Mouse (Mus musculus): ENCODE results near the gene Duox1. TPM values are rescaled to one million over a fixed set of nuclear protein-coding genes. Genes with fewer than 3 reads are reported as not detected.

Gene Duox1
- total RNA-seq, 1 experiment = 0.76 TPM

DNA sequence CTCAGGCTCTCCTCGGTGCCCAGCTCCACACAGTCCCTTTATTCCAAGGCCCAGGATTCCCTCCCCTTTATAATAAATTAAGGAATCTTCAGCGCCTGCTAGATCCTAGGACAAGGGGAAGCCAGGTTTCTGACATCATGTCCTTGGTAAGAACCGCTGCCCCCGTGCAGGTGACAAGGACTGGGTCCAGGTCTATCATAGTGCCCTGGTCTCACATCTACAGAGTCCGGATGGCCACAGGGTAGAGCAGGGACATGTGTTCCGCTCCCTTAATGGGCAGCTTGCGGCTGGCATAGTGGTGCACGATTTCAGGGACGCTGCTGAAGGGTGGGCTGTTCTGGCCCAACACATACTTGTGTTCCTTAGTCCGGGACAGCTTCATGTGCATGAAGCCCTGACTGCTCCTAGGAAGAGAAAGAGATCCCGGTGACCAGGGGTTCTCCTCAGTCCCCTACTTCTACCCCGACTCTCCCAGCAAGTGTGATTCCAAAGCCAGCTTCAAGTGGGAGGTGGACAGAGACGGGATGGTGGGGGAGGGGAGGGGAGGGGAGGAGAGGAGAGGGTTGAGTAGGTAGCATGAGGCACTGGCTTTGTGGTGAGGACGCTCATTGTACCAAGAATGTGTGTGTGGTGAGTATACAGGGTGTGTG, 33.8 kb downstream of the Duox1 start:
- Histone ChIP-seq H3K4me3 (ENCODE audit: insufficient read depth in 1 of 2, low read depth in 1 of 2, low read length in 2 of 2, poor library complexity in 1 of 2, severe bottlenecking in 1 of 2) (peak overlapping the region; percentile 67 to 73), H3K36me3 (ENCODE audit: control insufficient read depth, insufficient read depth, low read length, poor library complexity, severe bottlenecking) (peaks cover 2% of the 10 kb centered on the region; the same call in 1 of the 2 replicates), H3K27ac (ENCODE audit: insufficient read depth, low read depth, low read length, poor library complexity, severe bottlenecking) (no peak overlapping the region), H3K9me3 (ENCODE audit: control insufficient read depth, insufficient read depth, low read depth, low read length) (no peaks in the 10 kb centered on the region), H3K9ac (ENCODE audit: insufficient read depth, low read depth, low read length, poor library complexity, severe bottlenecking) (peak overlapping the region; percentile 77), H3K4me1 (ENCODE audit: control insufficient read depth in 2 of 2, insufficient read depth in 2 of 2, low read length in 2 of 2, poor library complexity in 1 of 2) (peaks cover 0 to 35% of the 10 kb centered on the region in 2 experiments; a peak in 2 of 4 replicates)
- TF ChIP-seq HCFC1 (IDR thresholded peaks at IDR 0.05; ENCODE audit: borderline replicate concordance, insufficient read depth, low read length) (no peak), MAFK (IDR thresholded peaks at IDR 0.05; ENCODE audit: insufficient read depth, low read depth, low read length) (no peak), ZNF384 (IDR thresholded peaks at IDR 0.05; ENCODE audit: low read depth, low read length) (no peak), CHD2 (IDR thresholded peaks at IDR 0.05; ENCODE audit: low read depth, low read length) (no peak), ZC3H11A (IDR thresholded peaks at IDR 0.05; ENCODE audit: borderline replicate concordance, low read depth, low read length) (no peak)
- in situ Hi-C loops (cut with MboI; ENCODE audit: low sequenced_read_pairs in 2 of 2, unreplicated experiment in 2 of 2) = no loop called here
- DNase-seq (ENCODE audit: low read depth, low spot score) = no peak

DNA sequence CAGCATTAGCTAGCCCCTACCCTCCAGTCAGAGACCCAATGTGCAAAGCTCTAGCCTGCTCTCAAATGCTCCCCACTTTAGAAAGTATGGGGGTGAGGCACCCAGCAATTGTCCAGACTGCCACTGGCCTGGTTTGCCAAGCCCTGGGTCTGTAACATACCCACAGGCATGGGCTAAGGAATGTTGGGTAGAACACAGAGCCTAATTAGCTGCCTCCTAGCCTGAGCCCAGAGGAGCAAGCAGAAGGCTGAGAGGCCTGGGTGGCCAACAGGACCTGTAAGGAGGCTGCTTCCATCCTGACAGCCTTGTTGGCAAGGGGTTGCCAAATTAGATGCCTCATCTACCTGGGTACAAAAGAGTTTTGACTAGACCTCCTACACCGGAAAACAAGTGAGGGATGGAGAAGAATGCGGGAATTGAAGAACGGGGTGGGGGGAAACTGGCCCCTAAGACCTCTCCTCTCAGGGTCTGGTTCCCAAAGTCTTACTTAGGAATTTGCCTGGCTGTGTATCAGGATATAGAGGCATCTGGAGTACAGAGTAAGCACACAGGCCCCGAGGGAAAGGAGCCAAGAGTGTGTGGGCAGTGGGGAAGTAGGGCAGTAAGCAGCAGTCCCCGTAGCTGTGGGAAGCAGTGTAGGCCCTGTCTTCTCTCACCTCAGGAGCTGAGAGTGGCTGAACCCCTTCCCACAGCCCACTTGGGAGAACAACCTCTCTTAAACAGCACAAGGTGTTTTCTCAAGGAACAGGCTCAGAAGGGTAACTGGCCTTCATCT, 35.9 kb downstream of the Duox1 start:
- Histone ChIP-seq H3K4me3 (ENCODE audit: insufficient read depth in 1 of 2, low read depth in 1 of 2, low read length in 2 of 2, poor library complexity in 1 of 2, severe bottlenecking in 1 of 2) (no peak overlapping the region), H3K36me3 (ENCODE audit: control insufficient read depth, insufficient read depth, low read length, poor library complexity, severe bottlenecking) (peaks cover 2% of the 10 kb centered on the region; the same call in 1 of the 2 replicates), H3K27ac (ENCODE audit: insufficient read depth, low read depth, low read length, poor library complexity, severe bottlenecking) (no peak overlapping the region), H3K9me3 (ENCODE audit: control insufficient read depth, insufficient read depth, low read depth, low read length) (no peaks in the 10 kb centered on the region), H3K4me1 (ENCODE audit: control insufficient read depth in 2 of 2, insufficient read depth in 2 of 2, low read length in 2 of 2, poor library complexity in 1 of 2) (peaks cover 1 to 42% of the 10 kb centered on the region in 2 experiments; a peak in 3 of 4 replicates), H3K9ac (ENCODE audit: insufficient read depth, low read depth, low read length, poor library complexity, severe bottlenecking) (0 out of 2 replicates have a peak overlapping the region, but pooled peaks have one; percentile 6)
- DNase-seq (ENCODE audit: low read depth, low spot score) = no peak
- in situ Hi-C loops (cut with MboI; ENCODE audit: low sequenced_read_pairs in 2 of 2, unreplicated experiment in 2 of 2) = no loop called here
- TF ChIP-seq MAFK (IDR thresholded peaks at IDR 0.05; ENCODE audit: insufficient read depth, low read depth, low read length) = no peak
- TF ChIP-seq ZNF384 (IDR thresholded peaks at IDR 0.05; ENCODE audit: low read depth, low read length) = no peak
- no peak for TF ChIP-seq ZC3H11A (IDR thresholded peaks at IDR 0.05; ENCODE audit: borderline replicate concordance, low read depth, low read length)
- TF ChIP-seq CHD2 (IDR thresholded peaks at IDR 0.05; ENCODE audit: low read depth, low read length) = no peak

DNA sequence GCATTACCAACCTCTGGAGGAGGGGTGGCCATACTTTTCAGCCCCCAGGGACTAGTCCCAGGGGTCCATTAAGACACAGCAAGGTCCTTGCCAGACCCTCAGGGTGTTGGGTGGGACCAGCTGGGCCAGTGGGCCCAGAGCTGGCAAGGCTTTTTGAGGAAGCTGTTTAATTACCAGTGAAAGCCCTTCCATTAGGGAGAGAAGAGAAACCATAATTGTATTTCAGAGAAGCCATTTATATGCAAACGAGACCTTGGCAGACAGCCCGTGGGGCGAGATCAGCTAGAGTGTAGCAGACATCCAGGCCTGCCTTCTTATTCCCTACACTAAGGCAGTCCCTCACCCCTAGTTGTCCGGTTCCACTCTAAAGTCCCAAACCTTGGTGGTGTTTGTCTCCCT, 36.5 kb downstream of the Duox1 start:
- DNase-seq (ENCODE audit: low read depth, low spot score) = no peak
- Histone ChIP-seq H3K4me1 (ENCODE audit: control insufficient read depth in 2 of 2, insufficient read depth in 2 of 2, low read length in 2 of 2, poor library complexity in 1 of 2) (peaks cover 1 to 43% of the 10 kb centered on the region in 2 experiments; a peak in 3 of 4 replicates), H3K4me3 (ENCODE audit: insufficient read depth in 1 of 2, low read depth in 1 of 2, low read length in 2 of 2, poor library complexity in 1 of 2, severe bottlenecking in 1 of 2) (no peak overlapping the region), H3K9ac (ENCODE audit: insufficient read depth, low read depth, low read length, poor library complexity, severe bottlenecking) (0 out of 2 replicates have a peak overlapping the region, but pooled peaks have one; percentile 6), H3K36me3 (ENCODE audit: control insufficient read depth, insufficient read depth, low read length, poor library complexity, severe bottlenecking) (peaks cover 2% of the 10 kb centered on the region; the same call in 1 of the 2 replicates), H3K9me3 (ENCODE audit: control insufficient read depth, insufficient read depth, low read depth, low read length) (no peaks in the 10 kb centered on the region), H3K27ac (ENCODE audit: insufficient read depth, low read depth, low read length, poor library complexity, severe bottlenecking) (no peak overlapping the region; the same call in 1 of the 2 replicates)
- TF ChIP-seq CHD2 (IDR thresholded peaks at IDR 0.05; ENCODE audit: low read depth, low read length) (no peak), HCFC1 (IDR thresholded peaks at IDR 0.05; ENCODE audit: borderline replicate concordance, insufficient read depth, low read length) (no peak), ZNF384 (IDR thresholded peaks at IDR 0.05; ENCODE audit: low read depth, low read length) (no peak), MAFK (IDR thresholded peaks at IDR 0.05; ENCODE audit: insufficient read depth, low read depth, low read length) (no peak), ZC3H11A (IDR thresholded peaks at IDR 0.05; ENCODE audit: borderline replicate concordance, low read depth, low read length) (no peak)
- in situ Hi-C loops (cut with MboI; ENCODE audit: low sequenced_read_pairs in 2 of 2, unreplicated experiment in 2 of 2) = no loop called here

DNA sequence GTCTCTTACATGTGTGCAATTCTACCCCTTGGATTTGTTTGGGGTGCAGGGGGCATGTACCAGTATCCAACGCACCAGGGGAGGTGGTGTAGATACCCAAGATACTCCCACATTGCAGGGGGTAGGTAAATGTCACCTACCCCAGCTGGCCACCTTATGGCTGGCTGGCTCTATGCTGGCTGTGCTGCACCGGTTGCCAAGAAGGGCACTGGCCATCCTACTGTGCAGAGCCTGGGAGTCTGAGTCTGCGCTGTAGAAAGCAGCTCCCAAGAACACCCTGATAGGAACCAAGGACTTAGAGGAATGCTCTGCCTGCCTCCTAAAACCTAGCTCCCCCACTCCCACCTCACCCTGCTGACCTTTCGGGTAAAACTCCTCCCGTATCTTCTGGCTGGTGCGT, 37.5 kb downstream of the Duox1 start:
- H3K9ac ChIP-seq (ENCODE audit: insufficient read depth, low read depth, low read length, poor library complexity, severe bottlenecking) = no peak overlapping the region
- no peaks in the 10 kb centered on the region for H3K9me3 ChIP-seq (ENCODE audit: control insufficient read depth, insufficient read depth, low read depth, low read length)
- TF ChIP-seq ZC3H11A (IDR thresholded peaks at IDR 0.05; ENCODE audit: borderline replicate concordance, low read depth, low read length) (no peak), ZNF384 (IDR thresholded peaks at IDR 0.05; ENCODE audit: low read depth, low read length) (no peak), HCFC1 (IDR thresholded peaks at IDR 0.05; ENCODE audit: borderline replicate concordance, insufficient read depth, low read length) (no peak), CHD2 (IDR thresholded peaks at IDR 0.05; ENCODE audit: low read depth, low read length) (no peak), MAFK (IDR thresholded peaks at IDR 0.05; ENCODE audit: insufficient read depth, low read depth, low read length) (no peak)
- peaks cover 1 to 42% of the 10 kb centered on the region in 2 experiments; a peak in 3 of 4 replicates for H3K4me1 ChIP-seq (ENCODE audit: control insufficient read depth in 2 of 2, insufficient read depth in 2 of 2, low read length in 2 of 2, poor library complexity in 1 of 2)
- in situ Hi-C loops (cut with MboI; ENCODE audit: low sequenced_read_pairs in 2 of 2, unreplicated experiment in 2 of 2) = no loop called here
- peaks cover 2% of the 10 kb centered on the region; the same call in 1 of the 2 replicates for H3K36me3 ChIP-seq (ENCODE audit: control insufficient read depth, insufficient read depth, low read length, poor library complexity, severe bottlenecking)
- no peak overlapping the region for H3K4me3 ChIP-seq (ENCODE audit: insufficient read depth in 1 of 2, low read depth in 1 of 2, low read length in 2 of 2, poor library complexity in 1 of 2, severe bottlenecking in 1 of 2)
- no peak overlapping the region for H3K27ac ChIP-seq (ENCODE audit: insufficient read depth, low read depth, low read length, poor library complexity, severe bottlenecking)
- DNase-seq (ENCODE audit: low read depth, low spot score) = no peak
